Mouse (Mus musculus) adrenal gland (tissue): ENCODE measurements around the gene Vmn1r210.
"Not testable (repeated sequence)": the region's sequence is repeated elsewhere in the genome, so short reads cannot be mapped to it uniquely, and the experiment has no call there.

Source experiments
- intact Hi-C: fragments of 180-260 bp; cut with DNase I; formaldehyde crosslinking; loops from one replicate; pipeline ENCODE4 v1.15.1; 2025
- long read RNA-seq, 2 experiments: library from polyadenylated mRNA; unstranded; transcript quantifications; one replicate each; pipeline ENCODE4 v2.0.0; 2020; ENCODE audit warnings: borderline replicate concordance in 1 of 2; ENCODE audit not compliant: insufficient replicate concordance in 1 of 2

Gene Vmn1r210
- long read RNA-seq, experiment 1 = 0 reads
- long read RNA-seq, experiment 2 = 0 reads

GRCm38 (mm10) chr13:22831248-22831647, at the start of gene Vmn1r210:
Vmn1r210 (minus strand) TSS chr13:22831348.
- intact Hi-C loops = no loop called here

- intact Hi-C loops = no loop called here
Observed at GRCm38 (mm10) chr13:22879257-22879656, 48.1 kb upstream of the Vmn1r210 start.

- intact Hi-C loops = no loop called here
Observed at GRCm38 (mm10) chr13:22857461-22857860, 26.3 kb upstream of the Vmn1r210 start, which contains the start of gene Vmn1r211. Vmn1r211 (minus strand) TSS chr13:22857561.

GRCm38 (mm10) chr13:22854760-22855159, 23.6 kb upstream of the Vmn1r210 start:
- intact Hi-C loops = no loop called here

- intact Hi-C loops = no loop called here
Observed at GRCm38 (mm10) chr13:22846798-22847197, 15.7 kb upstream of the Vmn1r210 start.

GRCm38 (mm10) chr13:22844304-22844703, 13.2 kb upstream of the Vmn1r210 start:
- intact Hi-C loops = not testable (repeated sequence)

GRCm38 (mm10) chr13:22829395-22829794, 1.8 kb downstream of the Vmn1r210 start:
- intact Hi-C loops = not testable (repeated sequence)

GRCm38 (mm10) chr13:22821601-22822000, 9.5 kb downstream of the Vmn1r210 start:
- intact Hi-C loops = not testable (repeated sequence)

GRCm38 (mm10) chr13:22809582-22809981, 21.6 kb downstream of the Vmn1r210 start, which contains the start of gene Vmn1r209:
Vmn1r209 (minus strand) TSS chr13:22809682.
- intact Hi-C loops = not testable (repeated sequence)

GRCm38 (mm10) chr13:22788096-22788495, 43.1 kb downstream of the Vmn1r210 start:
- intact Hi-C loops = not testable (repeated sequence)

GRCm38 (mm10) chr13:22784159-22784558, 47.0 kb downstream of the Vmn1r210 start:
- intact Hi-C loops = not testable (repeated sequence)

GRCm38 (mm10) chr13:22777300-22777699, 53.8 kb downstream of the Vmn1r210 start, which contains the start of gene Vmn1r208:
Vmn1r208 (minus strand) TSS chr13:22777400.
- intact Hi-C loops = not testable (repeated sequence)
